Mouse (Mus musculus) thymus, adult 2 months (tissue): ENCODE results near the gene Prss43.

ENCODE experiments used
- CTCF ChIP-seq: fragments of 200-500 bp; IDR thresholded peaks from 2 replicates; pipeline ENCODE4 v1.5.1; 2012; ENCODE audit warnings: mild to moderate bottlenecking, control low read depth, low read length, moderate library complexity, borderline replicate concordance; ENCODE audit not compliant: control insufficient read depth, poor library complexity, insufficient read depth; ENCODE audit errors: extremely low read depth
- POLR2A ChIP-seq: fragments of 200-500 bp; IDR thresholded peaks from 2 replicates; pipeline ENCODE4 v1.6.1; 2012; ENCODE audit warnings: mild to moderate bottlenecking, low read length, control low read depth, moderate library complexity; ENCODE audit not compliant: control insufficient read depth, poor library complexity, insufficient read depth; ENCODE audit errors: extremely low read depth

DNA sequence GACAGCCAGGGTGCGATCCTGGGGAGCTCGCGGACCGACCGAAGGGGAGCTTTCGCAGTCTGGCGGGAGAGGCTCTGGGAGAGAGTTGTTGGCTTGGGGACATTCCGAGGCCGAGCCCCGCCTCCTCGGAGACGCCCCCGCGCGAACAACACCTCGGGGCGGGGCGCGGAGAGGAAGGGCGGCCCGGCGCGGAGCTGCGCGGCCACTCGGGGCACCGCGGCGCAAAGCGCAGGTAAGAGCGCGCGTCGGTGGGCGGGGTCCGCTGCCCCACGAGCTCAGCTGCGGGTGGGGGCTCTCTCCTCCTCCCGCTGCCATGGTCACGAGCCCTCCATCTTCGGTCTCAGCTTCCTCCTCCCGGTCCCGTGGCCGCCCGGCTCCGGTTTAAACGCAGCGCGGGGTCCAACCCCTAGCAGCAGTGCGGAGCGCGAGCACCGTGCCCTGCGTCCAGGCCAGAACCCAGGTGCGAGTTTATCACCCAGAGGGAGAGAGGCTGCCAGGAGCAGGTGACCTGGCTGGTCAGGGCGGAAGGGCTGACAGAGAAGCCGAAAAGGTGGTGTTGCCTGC is 53.6 kb downstream of the Prss43 start, which contains the start of gene Tmie:
- peak; percentile 8; the same call in 1 of the 2 replicates for TF ChIP-seq CTCF
- peak; percentile 68 for TF ChIP-seq POLR2A
